Mouse (Mus musculus): ENCODE data around the gene Rpl10-ps3.

DNA sequence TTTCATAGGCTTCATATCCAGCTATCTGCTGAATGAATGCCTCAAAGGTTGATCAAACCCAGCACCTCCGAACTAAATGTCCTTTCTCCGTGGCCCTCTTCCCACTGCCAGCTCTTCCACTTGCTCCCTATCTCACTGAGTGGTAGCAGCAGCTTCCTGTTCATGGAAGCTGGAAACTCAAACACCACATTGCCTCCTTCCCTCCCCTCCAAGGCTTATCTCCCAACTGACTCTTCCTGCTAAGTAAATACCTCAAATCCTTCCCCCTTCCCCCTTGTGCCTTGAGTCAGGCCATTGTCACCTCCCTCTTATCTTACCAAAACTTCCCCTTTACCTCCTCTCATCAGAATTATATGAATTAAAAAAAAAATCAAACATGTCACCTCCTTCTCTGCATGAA, 19.2 kb upstream of the Rpl10-ps3 start:
- TF ChIP-seq CTCF (IDR thresholded peaks at IDR 0.05; ENCODE audit: low read depth, low read length) (no peak), POLR2A (IDR thresholded peaks at IDR 0.05; ENCODE audit: extremely low read depth, insufficient read depth, low read length) (no peak)
